Mouse (Mus musculus): ENCODE data around the gene Ndufa12. TPM values are rescaled to one million over a fixed set of nuclear protein-coding genes. Genes with fewer than 3 reads are reported as not detected.

Gene Ndufa12
- polyA plus RNA-seq, 1 experiment, result 184 TPM

DNA sequence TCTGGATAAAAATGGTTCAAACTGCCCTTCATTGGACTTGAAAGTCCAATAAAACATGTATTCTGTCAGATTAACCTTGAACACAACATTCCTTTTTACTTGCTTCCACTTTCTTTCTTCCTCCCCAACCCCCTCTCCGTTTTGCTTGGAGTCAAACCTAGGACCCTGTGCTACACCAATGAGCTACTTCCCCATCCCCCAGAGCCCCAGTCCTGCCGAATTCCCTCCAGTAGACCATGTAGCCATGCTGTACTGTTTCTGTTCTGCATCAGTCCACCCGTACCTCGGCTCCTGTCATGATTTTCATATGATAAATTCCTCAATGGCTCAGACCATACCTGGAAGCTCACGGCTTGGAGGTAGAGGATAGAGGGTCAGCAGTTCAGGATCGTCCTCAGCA lies 32.5 kb downstream of the Ndufa12 start:
- DNase-seq (ENCODE audit: low read depth), result no peak
- TF ChIP-seq CTCF (IDR thresholded peaks at IDR 0.05; ENCODE audit: borderline replicate concordance, extremely low read depth, insufficient read depth, insufficient read length) (no peak), POLR2A (IDR thresholded peaks at IDR 0.05; ENCODE audit: borderline replicate concordance, extremely low read depth, insufficient read depth, insufficient read length, poor library complexity, severe bottlenecking) (no peak)

DNA sequence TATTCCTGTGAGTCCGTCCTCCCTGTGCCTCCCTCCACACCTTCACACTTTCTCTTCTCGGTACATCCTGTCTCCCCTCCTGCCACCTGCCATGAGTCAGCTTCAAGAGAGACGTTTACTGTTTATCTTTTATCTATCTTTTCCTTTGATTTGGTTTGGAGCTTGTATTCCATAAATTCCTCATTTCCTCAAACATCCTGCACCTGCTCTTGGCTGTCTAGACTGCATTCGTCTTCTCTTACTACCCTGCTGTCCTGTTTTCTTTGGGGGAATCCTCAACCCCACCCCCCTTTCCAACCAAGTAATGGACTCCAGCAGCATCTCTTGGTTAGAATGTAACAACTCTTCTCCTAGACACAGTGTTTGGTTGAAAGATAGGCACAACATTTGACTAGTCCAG lies 36.7 kb downstream of the Ndufa12 start:
- no peak for DNase-seq (ENCODE audit: low read depth)
- TF ChIP-seq CTCF (IDR thresholded peaks at IDR 0.05; ENCODE audit: borderline replicate concordance, extremely low read depth, insufficient read depth, insufficient read length), result no peak
- no peak for TF ChIP-seq POLR2A (IDR thresholded peaks at IDR 0.05; ENCODE audit: borderline replicate concordance, extremely low read depth, insufficient read depth, insufficient read length, poor library complexity, severe bottlenecking)

DNA sequence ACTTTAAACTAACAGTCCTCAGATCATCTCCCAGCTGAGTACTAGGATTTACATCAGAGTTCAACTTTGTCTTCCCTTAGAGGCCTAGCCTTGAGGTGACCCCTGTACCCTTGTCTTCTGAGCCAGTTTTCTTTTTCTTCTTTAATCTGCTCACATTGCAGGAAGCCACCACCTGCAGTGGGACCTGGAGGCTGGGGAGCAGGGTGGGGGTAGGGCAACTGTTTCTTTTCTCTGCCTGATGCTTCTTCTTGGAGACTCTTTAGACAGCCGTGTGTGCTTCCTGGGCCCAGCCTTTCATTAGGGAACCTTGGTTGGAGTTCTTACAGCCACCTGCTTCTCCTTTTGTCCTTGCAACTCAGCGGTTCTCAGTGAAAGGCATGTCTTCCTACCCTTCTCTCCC lies 42.8 kb downstream of the Ndufa12 start:
- TF ChIP-seq POLR2A (IDR thresholded peaks at IDR 0.05; ENCODE audit: borderline replicate concordance, extremely low read depth, insufficient read depth, insufficient read length, poor library complexity, severe bottlenecking), result no peak
- no peak for TF ChIP-seq CTCF (IDR thresholded peaks at IDR 0.05; ENCODE audit: borderline replicate concordance, extremely low read depth, insufficient read depth, insufficient read length)
- DNase-seq (ENCODE audit: low read depth), result no peak

DNA sequence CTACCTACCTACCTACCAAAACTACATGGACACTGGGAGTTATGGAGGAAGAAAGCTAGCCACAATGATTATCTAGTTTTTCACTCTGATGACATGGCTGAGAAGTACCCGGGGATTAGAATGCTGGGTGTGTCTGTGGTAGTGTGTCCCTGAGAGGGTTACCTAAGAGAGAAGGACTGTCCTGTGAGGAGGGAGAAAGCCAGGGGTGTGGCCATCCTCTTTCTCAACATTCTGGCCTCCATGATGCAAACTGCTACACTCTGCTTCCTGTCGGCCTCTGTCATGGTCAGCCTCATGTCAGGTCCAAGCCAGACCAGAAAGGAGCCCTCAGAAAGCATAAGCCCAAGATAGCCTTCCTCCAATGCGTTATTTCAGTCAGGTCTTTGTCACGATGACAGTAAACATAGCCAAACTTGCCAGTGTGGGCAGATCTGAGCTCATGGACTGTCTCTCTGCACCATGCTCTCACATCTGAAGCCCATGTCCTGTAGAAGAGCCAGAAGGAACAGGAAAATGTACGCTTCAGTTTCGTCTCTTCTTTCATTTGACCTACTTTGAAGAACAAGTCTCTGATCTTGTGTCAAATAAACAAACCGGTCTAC lies 49.3 kb downstream of the Ndufa12 start:
- TF ChIP-seq CTCF (IDR thresholded peaks at IDR 0.05; ENCODE audit: borderline replicate concordance, extremely low read depth, insufficient read depth, insufficient read length) (no peak), POLR2A (IDR thresholded peaks at IDR 0.05; ENCODE audit: borderline replicate concordance, extremely low read depth, insufficient read depth, insufficient read length, poor library complexity, severe bottlenecking) (no peak)
- no peak for DNase-seq (ENCODE audit: low read depth)

DNA sequence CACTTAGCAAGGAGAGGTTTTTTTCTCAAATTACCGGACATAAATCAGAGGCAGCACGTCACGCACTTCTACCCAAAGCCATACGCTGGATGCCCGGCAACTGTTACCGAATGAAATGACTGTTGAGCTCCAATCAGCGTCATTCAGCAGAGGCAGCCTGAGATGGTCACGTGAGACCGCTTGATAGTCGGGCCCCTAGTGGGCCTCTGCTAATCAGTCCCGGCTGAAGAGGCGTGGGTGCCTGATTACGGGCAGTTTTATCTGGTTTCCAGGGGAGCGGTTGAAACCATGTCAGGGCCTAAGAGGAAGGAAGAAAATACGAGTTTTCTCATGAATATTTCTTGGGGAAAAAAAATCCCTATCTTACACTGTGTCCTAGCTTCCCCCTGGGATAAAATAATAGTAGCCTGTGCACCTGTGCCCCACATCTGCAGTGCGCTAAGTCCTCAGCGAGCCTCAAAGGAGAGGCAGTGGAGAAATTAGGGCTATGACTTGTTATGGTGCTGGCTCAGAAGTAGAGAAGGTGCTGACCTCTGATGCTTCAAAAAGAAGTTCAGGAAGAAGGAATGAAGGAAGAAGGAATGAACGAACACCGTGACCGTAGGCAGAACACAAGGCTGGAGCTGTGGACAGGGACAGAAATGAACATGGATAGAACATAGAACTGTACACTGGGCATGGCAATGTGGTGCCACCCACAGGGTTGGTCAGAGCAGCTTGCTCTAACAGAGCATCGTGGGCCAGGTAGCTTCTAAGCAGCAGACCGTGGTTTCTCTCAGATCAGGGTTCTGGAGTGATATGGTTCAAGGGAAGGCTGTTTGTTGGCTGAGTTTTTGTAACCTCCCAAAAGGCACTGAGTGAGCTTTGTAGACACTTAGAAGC lies 51.3 kb downstream of the Ndufa12 start:
- DNase-seq (ENCODE audit: low read depth), result peak; percentile 88
- TF ChIP-seq CTCF (IDR thresholded peaks at IDR 0.05; ENCODE audit: borderline replicate concordance, extremely low read depth, insufficient read depth, insufficient read length) (no peak), POLR2A (IDR thresholded peaks at IDR 0.05; ENCODE audit: borderline replicate concordance, extremely low read depth, insufficient read depth, insufficient read length, poor library complexity, severe bottlenecking) (no peak)

DNA sequence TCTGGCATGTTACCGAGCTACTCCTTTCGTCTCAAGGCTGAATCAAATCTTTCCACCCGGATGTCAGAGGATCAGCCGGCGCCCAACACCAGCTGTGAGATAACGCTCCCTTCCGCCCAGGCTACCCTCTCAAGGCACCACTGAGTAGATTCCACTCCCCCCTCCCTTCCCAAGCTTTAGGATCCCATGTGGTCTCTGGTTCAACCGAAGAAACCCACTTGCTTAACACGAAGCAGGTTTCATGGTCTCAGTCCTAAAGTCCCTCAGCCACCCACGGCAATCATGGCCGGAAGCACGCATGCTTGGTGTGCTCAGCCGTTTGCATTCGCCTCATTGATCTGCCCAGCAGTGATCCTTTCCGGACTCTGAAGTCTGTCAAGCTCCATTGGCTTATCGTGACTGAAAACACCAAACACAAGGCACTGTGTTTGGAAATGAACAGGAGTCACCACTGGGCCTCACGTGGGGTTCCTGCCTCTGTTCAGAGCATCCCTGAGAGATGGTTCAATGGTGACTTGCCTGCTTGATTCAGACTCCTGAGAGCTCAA lies 54.8 kb downstream of the Ndufa12 start:
- TF ChIP-seq POLR2A (IDR thresholded peaks at IDR 0.05; ENCODE audit: borderline replicate concordance, extremely low read depth, insufficient read depth, insufficient read length, poor library complexity, severe bottlenecking) (no peak), CTCF (IDR thresholded peaks at IDR 0.05; ENCODE audit: borderline replicate concordance, extremely low read depth, insufficient read depth, insufficient read length) (no peak)
- DNase-seq (ENCODE audit: low read depth), result no peak

DNA sequence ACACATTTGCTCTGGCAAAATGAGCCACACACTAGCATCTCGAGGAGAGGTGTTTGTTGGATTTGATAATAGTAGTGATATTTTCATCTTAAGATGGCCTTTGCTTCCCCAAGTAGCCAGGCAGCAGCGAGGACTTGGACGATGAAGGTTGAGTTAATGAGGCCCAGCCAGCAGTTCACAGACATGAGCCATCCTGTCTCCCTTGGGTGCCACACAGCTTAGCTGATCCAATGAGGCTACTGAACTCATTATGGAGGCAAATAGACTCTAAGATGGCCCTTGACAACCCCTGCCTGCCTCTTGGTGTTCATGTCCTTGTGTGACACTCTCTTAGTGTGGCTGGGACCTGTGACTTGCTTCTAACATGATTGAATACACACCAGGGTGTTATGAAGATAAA lies 56.2 kb downstream of the Ndufa12 start:
- DNase-seq (ENCODE audit: low read depth), result no peak
- TF ChIP-seq CTCF (IDR thresholded peaks at IDR 0.05; ENCODE audit: borderline replicate concordance, extremely low read depth, insufficient read depth, insufficient read length) (no peak), POLR2A (IDR thresholded peaks at IDR 0.05; ENCODE audit: borderline replicate concordance, extremely low read depth, insufficient read depth, insufficient read length, poor library complexity, severe bottlenecking) (no peak)

DNA sequence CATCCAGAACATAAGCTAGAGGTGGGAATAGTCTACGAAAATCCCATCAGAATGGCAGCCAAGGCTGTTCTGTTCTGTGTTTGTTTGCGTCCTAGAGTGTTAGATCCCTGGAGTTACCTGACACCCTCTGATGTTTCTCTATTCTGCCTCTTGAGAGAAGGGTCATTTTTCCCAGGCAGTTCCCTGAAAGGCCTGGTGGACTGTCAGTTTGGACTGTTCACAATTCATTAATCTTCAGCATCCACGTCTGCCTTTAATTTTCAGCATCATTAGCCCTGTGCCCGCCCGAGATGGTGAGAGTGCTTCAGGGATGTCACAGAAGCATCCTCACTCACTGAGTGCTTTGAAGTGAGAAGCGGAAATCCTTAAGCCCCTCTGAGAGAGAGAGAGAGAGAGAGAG lies 57.2 kb downstream of the Ndufa12 start:
- TF ChIP-seq POLR2A (IDR thresholded peaks at IDR 0.05; ENCODE audit: borderline replicate concordance, extremely low read depth, insufficient read depth, insufficient read length, poor library complexity, severe bottlenecking) (no peak), CTCF (IDR thresholded peaks at IDR 0.05; ENCODE audit: borderline replicate concordance, extremely low read depth, insufficient read depth, insufficient read length) (no peak)
- DNase-seq (ENCODE audit: low read depth), result no peak

DNA sequence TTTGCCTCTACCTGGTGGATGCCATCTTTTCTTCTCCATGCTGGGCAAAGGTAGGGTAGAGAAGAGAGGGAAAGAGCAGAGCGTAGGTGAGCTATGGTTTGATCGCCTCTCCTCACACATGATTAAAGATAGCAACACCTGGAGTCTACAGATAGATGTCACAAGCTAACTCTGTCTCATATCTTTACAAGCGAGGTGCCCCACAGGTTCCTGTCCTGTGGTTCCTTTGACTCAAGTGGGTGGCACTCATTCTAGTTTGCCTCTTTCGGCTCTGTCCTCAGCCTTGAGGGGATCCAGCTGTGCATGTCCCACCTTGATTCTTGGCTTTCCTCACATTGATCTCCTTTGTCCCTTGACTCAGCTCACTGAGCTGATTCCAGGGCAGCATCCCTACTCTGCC lies 58.0 kb downstream of the Ndufa12 start:
- TF ChIP-seq POLR2A (IDR thresholded peaks at IDR 0.05; ENCODE audit: borderline replicate concordance, extremely low read depth, insufficient read depth, insufficient read length, poor library complexity, severe bottlenecking) (no peak), CTCF (IDR thresholded peaks at IDR 0.05; ENCODE audit: borderline replicate concordance, extremely low read depth, insufficient read depth, insufficient read length) (no peak)
- no peak for DNase-seq (ENCODE audit: low read depth)

DNA sequence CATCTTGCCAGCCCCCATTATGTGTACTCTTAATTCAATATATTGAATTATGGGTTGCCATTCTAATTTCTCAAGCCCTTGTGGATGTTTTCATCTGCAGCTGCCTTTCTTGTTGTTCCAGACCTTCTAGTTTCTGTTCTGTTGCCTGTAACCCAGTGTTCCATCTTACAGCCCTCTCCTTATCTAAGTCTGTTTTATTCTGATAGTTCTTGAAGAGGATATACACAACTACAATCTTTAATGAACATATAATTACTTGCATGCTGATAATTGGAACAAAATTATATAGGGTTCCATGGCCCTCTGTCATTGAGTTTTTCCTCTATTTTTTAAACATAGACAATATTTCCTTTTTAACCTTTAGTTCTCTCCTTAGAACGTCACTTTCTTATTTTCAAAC lies 62.0 kb downstream of the Ndufa12 start:
- TF ChIP-seq POLR2A (IDR thresholded peaks at IDR 0.05; ENCODE audit: borderline replicate concordance, extremely low read depth, insufficient read depth, insufficient read length, poor library complexity, severe bottlenecking) (no peak), CTCF (IDR thresholded peaks at IDR 0.05; ENCODE audit: borderline replicate concordance, extremely low read depth, insufficient read depth, insufficient read length) (no peak)
- DNase-seq (ENCODE audit: low read depth), result no peak

DNA sequence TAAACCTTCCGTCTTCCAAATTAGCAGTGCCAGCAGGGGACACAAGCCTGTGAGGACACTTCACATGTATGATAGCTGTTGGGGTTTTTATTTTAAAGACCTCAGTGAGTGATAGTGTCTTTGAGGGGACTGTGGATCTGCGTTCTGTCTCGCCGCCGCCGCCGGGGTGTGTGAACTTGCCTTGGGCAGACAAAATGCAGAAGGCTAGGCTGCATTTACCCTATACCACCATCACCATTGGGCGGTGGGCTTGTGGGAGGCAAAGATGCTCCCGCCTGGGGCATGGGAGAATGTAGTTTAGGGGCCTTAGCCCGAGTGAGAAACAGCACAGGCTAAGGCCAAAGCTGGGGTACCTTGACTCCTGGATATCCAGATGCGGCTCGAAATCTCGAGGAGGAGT lies 64.1 kb downstream of the Ndufa12 start:
- TF ChIP-seq CTCF (IDR thresholded peaks at IDR 0.05; ENCODE audit: borderline replicate concordance, extremely low read depth, insufficient read depth, insufficient read length), result no peak
- TF ChIP-seq POLR2A (IDR thresholded peaks at IDR 0.05; ENCODE audit: borderline replicate concordance, extremely low read depth, insufficient read depth, insufficient read length, poor library complexity, severe bottlenecking), result no peak

More for the DNA sequence above, 64.1 kb downstream of the Ndufa12 start:
- no peak for DNase-seq (ENCODE audit: low read depth)

Data from brain, embryonic 14.5 days (tissue).